Mouse (Mus musculus) c-Kit-positive CD71-positive TER-119-positive erythroid progenitor cells, embryonic 14.5 days (primary cell): ENCODE data around the gene Calhm5.

ENCODE experiments used
- DNase-seq: peaks from one replicate; pipeline ENCODE4 v3.0.0-alpha.2; 2013; ENCODE audit warnings: low spot score

The Calhm5 gene

GRCm38 (mm10) chr10:34096418-34096883 lies at the start of gene Calhm5:
Calhm5 (minus strand) TSS chr10:34096519.
- DNase-seq: no peak

GRCm38 (mm10) chr10:34141693-34142092 lies 45.4 kb upstream of the Calhm5 start:
- DNase-seq: no peak

GRCm38 (mm10) chr10:34139768-34140167 lies 43.4 kb upstream of the Calhm5 start:
- no peak for DNase-seq

- DNase-seq: no peak
Observed at GRCm38 (mm10) chr10:34138027-34138426, 41.7 kb upstream of the Calhm5 start.

- no peak for DNase-seq
Observed at GRCm38 (mm10) chr10:34136432-34136831, 40.1 kb upstream of the Calhm5 start.

GRCm38 (mm10) chr10:34131356-34131755 lies 35.0 kb upstream of the Calhm5 start:
- no peak for DNase-seq

- DNase-seq: no peak
Observed at GRCm38 (mm10) chr10:34128391-34128790, 32.1 kb upstream of the Calhm5 start.

GRCm38 (mm10) chr10:34127392-34128378 lies 31.4 kb upstream of the Calhm5 start, which contains the start of gene Calhm6:
Calhm6 (minus strand) TSS chr10:34127984.
- no peak for DNase-seq

GRCm38 (mm10) chr10:34118421-34118820 lies 22.1 kb upstream of the Calhm5 start:
- DNase-seq: no peak

GRCm38 (mm10) chr10:34117770-34118169 lies 21.5 kb upstream of the Calhm5 start:
- no peak for DNase-seq

- DNase-seq: no peak
Observed at GRCm38 (mm10) chr10:34117131-34117530, 20.8 kb upstream of the Calhm5 start.

GRCm38 (mm10) chr10:34111964-34112738 lies 15.8 kb upstream of the Calhm5 start:
- no peak for DNase-seq

GRCm38 (mm10) chr10:34110863-34111465 lies 14.6 kb upstream of the Calhm5 start:
- DNase-seq: no peak

GRCm38 (mm10) chr10:34095964-34096363 lies 355 bp downstream of the Calhm5 start:
- DNase-seq: no peak

GRCm38 (mm10) chr10:34095147-34095546 lies 1.2 kb downstream of the Calhm5 start:
- no peak for DNase-seq

GRCm38 (mm10) chr10:34091888-34092287 lies 4.4 kb downstream of the Calhm5 start:
- no peak for DNase-seq

- no peak for DNase-seq
Observed at GRCm38 (mm10) chr10:34090481-34090880, 5.8 kb downstream of the Calhm5 start.

GRCm38 (mm10) chr10:34089517-34089916 lies 6.8 kb downstream of the Calhm5 start:
- no peak for DNase-seq

GRCm38 (mm10) chr10:34088515-34088914 lies 7.8 kb downstream of the Calhm5 start:
- no peak for DNase-seq

- DNase-seq: no peak
Observed at GRCm38 (mm10) chr10:34086514-34086913, 9.8 kb downstream of the Calhm5 start.

GRCm38 (mm10) chr10:34074522-34075200 lies 21.7 kb downstream of the Calhm5 start:
- DNase-seq: no peak

GRCm38 (mm10) chr10:34071650-34072049 lies 24.7 kb downstream of the Calhm5 start:
- DNase-seq: no peak
